Mouse (Mus musculus): ENCODE data around the gene Sox9.

Gene Sox9

GRCm38 (mm10) chr11:112801189-112801818 lies 19.3 kb downstream of the Sox9 start:
- no peak for DNase-seq

- DNase-seq, result no peak
These were observed 25.9 kb downstream of the Sox9 start for GRCm38 (mm10) chr11:112807838-112808506.

- no peak for DNase-seq
These were observed 28.6 kb downstream of the Sox9 start for GRCm38 (mm10) chr11:112810447-112811151.

- DNase-seq, result no peak
These were observed 29.3 kb downstream of the Sox9 start for GRCm38 (mm10) chr11:112811152-112811871.

- no peak for DNase-seq
These were observed 36.0 kb downstream of the Sox9 start for GRCm38 (mm10) chr11:112817829-112818650.

- DNase-seq, result no peak
These were observed 36.7 kb downstream of the Sox9 start for GRCm38 (mm10) chr11:112818651-112819270.

- DNase-seq, result no peak
These were observed 39.5 kb downstream of the Sox9 start for GRCm38 (mm10) chr11:112821536-112821935.

- no peak for DNase-seq
These were observed 42.1 kb downstream of the Sox9 start for GRCm38 (mm10) chr11:112824146-112824545.

- no peak for DNase-seq
These were observed 44.4 kb downstream of the Sox9 start for GRCm38 (mm10) chr11:112826193-112827043.

GRCm38 (mm10) chr11:112827044-112827347 lies 45.0 kb downstream of the Sox9 start:
- DNase-seq, result no peak

- DNase-seq, result no peak
These were observed 46.7 kb downstream of the Sox9 start for GRCm38 (mm10) chr11:112828553-112829287.

GRCm38 (mm10) chr11:112834245-112835005 lies 52.4 kb downstream of the Sox9 start:
- no peak for DNase-seq

GRCm38 (mm10) chr11:112835468-112836092 lies 53.6 kb downstream of the Sox9 start:
- no peak for DNase-seq
